Mouse (Mus musculus): ENCODE results near the gene Aqp8.

The Aqp8 gene

GRCm38 (mm10) chr7:123499481-123500238, 37.6 kb downstream of the Aqp8 start:
- peak; percentile 48 to 56 for DNase-seq

GRCm38 (mm10) chr7:123500239-123501219, 38.4 kb downstream of the Aqp8 start, which contains the start of gene Zkscan2:
TSS of gene Zkscan2 (minus strand) at chr7:123500449.
- peak; percentile 95 to 96 for DNase-seq

- DNase-seq = no peak
Measured at GRCm38 (mm10) chr7:123503358-123503757, 41.3 kb downstream of the Aqp8 start.

- DNase-seq = no peak
Measured at GRCm38 (mm10) chr7:123507946-123508345, 45.9 kb downstream of the Aqp8 start.

Measured in cerebellum, postnatal 25 days (tissue).